Mouse (Mus musculus) G1E (cell line): ENCODE results near the gene Zfp954.
"Not testable (repeated sequence)": the region's sequence is repeated elsewhere in the genome, so short reads cannot be mapped to it uniquely, and the experiment has no call there.

Experiments
- CTCF ChIP-seq: IDR thresholded peaks from 2 replicates; pipeline ENCODE4 v1.5.1; 2012; ENCODE audit warnings: low read depth, low read length, inconsistent platforms, mixed read lengths
- GATA1 ChIP-seq: IDR thresholded peaks from 2 replicates; pipeline ENCODE4 v1.6.1; 2012; ENCODE audit warnings: borderline replicate concordance, low read length, inconsistent platforms, mixed read lengths
- TAL1 ChIP-seq: conservative IDR thresholded peaks from 2 replicates; pipeline ENCODE4 v1.6.1; 2012; ENCODE audit warnings: low read depth, low read length, inconsistent platforms, mixed read lengths

DNA sequence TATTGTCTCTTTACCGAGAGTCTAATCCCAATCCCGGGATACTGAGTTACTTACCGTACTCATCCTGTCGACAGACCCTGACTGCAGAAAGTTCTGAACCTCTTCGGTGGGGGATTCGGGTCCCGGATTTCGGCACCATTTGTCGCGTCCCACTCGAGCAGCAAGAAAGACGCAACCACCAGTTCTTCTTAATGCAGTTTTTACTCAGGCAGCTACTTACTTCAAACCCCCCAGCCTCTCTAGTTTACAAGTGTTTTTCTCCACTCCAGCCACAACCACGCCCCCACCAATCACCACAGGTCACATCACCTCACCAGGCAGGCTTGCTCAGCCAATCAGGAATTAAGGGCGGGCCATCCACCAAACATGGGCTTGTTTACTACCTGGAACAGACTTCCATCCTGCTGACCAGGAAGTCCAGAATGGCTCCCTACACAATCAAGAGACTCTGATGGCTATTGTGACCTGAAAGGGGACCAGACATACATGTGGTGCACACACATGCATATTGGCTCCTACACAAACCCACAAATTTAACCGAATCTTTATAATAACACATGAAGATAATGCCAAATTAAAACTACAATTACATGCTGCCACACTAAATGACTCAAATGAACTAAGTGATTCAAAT is 9.3 kb upstream of the Zfp954 start:
- not testable (repeated sequence) for TF ChIP-seq CTCF, GATA1, TAL1
